Mouse (Mus musculus) cerebellum, postnatal 25 days (tissue): ENCODE measurements at regions not wholly inside any gene's neighbourhood (a gene's known extent, or its start where the extent isn't known, plus 50 kb on each side); places are given as distances from the start of the nearest gene placed in this dataset.
A peak's percentile ranks its signal among the peaks of the same experiment; 100 is the strongest.
"Not testable (repeated sequence)": the region's sequence is repeated elsewhere in the genome, so short reads cannot be mapped to it uniquely, and the experiment has no call there.

Experiments used
- DNase-seq, 2 experiments: peaks; one replicate each; pipeline ENCODE4 v3.0.0; 2021; ENCODE audit warnings: mixed read lengths in 2 of 2

- not testable (repeated sequence) for DNase-seq
These were observed 139.7 kb downstream of the Tex13c3 start for GRCm38 (mm10) chrX:19341231-19342007.

DNA sequence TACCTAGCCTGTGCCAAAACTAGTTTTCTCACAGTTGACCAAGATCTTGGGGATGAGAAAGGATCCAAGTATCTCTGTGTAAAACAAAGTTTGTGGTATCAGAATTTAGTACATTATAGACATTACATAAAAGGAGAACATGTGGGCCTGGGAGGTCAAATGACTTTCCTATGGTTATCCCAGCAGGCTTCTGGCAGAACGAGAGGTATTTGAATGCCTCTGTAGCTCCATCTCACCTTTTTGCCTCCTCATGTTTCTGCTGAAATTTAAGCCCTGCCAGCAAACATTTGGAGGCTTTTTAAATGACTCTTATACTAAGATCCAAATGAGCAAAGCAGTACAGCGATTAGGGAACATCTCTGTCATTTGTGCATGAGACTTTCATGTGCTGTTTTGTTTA, 167.8 kb downstream of the Tex13c3 start:
- peak; percentile 4 to 29 for DNase-seq

GRCm38 (mm10) chrX:19311809-19312559, 169.1 kb downstream of the Tex13c3 start:
- peak; percentile 13 to 15 for DNase-seq

DNA sequence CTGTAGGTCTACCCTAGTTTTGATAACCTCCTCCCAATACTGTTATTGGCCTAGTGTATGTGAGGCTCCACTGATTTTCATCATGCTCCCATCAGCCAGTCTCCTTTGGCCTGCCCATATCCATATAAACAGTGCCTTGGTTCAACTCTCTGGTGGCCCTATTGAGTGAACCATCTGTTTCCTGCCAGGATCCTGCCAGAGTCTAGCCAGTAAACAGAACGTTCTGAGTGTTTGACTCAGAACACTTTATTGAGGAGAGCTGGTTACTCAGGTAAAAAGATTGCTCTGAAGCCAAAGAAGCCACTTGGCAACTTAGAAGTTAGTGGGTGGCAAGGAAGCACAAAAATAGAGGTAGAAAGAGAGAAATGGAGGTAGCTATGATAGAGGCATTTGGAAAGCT, 169.7 kb downstream of the Tex13c3 start:
- peak; percentile 42 to 46 for DNase-seq

DNA sequence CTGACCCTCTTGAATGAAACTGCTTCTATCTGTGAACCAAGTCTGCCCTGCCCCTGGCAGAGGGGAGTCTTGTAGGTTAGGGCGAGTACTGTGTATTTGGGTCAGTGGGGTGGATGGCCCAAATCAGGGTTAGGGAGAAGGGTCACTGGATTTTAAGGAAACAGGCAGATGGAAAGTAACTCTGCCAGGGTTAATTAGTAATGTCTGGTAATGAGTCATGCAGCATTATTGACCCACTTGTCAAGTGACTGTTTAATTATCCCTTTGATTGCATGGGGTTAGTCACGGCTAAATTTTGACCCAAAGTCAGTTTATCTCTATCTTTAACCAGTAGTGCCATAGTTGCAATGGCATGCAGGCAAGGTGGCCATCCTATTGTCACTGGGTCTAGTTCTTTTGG, 192.9 kb downstream of the Tex13c3 start:
- DNase-seq: no peak

- no peak for DNase-seq
These were observed 194.7 kb downstream of the Tex13c3 start for GRCm38 (mm10) chrX:19286431-19286830.

DNA sequence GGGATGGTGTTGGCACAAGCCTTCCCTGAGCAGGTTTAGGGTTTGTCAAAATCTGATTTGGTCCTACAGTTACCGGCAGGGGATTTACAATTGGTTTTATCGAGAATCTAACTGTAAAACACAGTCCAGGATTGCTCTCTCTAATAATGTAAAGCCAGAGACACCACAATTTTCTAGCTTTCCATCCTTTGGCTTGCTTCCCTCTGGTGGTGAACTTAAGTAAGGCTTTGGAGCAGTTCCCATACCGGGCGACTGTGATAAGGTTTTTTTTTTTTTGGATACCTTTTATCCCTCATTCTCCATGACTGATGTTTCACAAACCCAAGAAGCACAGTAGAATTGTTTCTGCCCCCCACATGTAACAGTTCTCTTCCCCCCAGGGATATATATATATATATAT, 195.3 kb downstream of the Tex13c3 start:
- no peak for DNase-seq

DNA sequence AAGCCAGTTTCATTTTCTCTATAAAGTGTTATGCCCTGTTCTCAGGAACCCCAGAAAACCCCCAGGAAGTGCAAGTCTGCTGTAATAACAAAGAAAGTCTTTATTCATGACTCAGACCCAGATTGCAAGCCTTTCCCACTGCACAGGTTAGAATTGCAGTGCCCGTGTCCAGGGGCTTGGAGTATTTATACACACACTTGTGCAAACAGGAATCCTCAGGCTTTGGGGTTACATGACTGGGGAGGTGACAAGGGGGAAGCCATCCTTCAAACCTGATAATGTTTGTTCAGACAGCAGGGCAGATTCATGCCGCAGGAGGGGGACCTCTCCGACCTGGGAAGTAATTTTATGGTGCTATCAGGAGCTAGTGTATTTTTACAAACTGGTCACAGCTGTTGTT, 198.0 kb downstream of the Tex13c3 start:
- no peak for DNase-seq

DNA sequence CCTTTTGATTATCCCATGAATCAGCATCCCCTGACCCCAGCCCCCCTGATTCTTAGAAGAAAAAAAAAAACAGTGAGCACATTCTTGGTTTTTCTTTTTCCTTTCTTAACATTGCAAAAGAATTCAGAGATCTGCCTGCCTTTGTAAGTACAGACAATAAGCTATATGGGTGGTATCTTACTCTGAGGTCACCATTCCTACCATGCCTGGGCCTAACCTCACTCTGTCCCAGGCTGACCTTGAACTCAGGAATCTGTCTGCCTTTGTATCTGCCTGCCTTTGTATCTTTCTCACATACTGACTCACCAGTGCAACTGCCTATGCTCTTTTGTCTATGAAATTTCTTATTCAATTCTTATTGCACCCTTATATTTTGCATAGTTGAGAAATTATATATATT, 216.9 kb downstream of the Tex13c3 start:
- no peak for DNase-seq

DNA sequence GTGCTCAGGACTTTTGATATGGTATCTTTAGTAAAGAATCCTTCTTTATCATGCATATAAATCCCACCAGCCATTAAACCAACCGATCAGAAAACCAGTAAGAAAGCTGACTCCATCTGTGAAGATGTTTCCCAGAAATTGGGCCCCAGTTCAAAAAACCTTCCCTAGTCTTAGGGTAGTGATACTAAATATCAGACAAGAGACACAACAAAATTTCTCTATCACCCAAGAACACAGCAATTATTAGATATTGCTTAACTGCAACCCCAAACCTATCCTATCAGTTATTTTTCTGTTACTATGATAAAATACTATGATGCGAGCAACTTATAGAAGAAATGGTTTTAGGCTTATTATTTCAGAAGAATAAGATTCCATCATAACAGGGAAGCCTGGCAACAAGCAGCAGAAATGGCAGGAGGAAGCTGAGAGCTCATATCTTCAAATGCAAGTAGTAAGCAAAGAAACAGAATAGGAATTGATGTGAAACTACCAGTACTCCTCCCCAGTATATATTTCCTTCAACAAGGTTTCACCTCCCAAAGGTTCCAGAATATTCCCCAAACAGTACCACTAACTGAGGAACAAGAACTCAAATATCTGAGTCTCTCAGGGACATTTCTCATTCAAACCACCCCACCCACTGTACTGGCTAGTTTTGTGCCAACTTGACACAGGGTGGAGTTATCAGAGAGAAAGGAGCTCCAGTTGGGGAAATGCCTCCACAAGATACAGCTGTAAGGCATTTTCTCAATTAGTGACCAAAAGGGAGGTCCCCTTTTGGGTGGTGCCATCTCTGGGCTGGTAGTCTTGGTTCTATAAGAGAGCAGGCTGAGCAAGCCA, 234.1 kb downstream of the Tex13c3 start:
- no peak for DNase-seq

DNA sequence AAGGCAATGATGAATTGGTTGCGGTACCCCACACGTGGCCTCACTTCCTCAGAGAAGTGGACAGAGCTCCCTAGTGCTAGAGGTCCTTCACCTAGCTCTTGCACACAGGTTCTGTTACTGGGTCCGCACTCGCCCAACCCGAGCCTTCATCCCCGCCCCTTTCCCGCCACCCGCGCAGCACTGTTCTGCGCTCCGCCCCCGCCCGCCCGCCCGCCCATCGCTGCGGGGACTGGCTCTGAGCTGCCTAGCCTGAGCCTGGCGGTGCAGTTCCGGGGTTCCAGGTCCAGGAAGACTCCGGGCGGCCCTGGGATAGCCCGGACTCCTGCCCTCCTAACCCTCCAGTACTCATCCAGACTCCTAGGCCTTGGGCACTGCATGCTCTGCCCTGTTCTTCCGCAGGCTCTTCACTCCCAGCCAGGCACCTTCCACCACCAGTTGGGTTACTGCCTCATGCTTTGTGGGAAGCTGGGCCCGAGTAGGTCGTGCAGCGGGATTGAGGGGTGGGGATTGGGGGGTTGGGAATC, 243.3 kb downstream of the Tex13c3 start:
- peak; percentile 66 to 75 for DNase-seq

- DNase-seq: peak; percentile 53
These were observed 243.9 kb downstream of the Tex13c3 start for GRCm38 (mm10) chrX:19237048-19237737.

DNA sequence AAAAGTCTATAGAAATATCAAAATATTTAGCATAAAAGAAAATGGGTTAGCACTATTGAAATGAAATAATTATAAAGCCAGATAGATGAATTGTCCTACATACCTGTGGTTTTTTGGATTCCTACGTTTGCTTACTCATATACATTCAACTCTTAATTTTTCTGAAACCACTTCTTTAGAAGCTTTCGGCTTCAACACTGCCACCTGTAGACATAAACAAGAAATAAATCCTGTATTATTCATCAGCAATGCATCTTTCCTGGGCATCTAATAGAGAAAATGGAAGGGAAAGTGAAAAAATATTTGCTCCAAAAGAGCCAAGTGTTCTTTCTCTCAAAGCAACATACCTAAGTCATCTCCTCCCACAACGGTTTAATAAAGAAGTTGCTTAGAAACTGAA, 245.7 kb downstream of the Tex13c3 start:
- DNase-seq: no peak

DNA sequence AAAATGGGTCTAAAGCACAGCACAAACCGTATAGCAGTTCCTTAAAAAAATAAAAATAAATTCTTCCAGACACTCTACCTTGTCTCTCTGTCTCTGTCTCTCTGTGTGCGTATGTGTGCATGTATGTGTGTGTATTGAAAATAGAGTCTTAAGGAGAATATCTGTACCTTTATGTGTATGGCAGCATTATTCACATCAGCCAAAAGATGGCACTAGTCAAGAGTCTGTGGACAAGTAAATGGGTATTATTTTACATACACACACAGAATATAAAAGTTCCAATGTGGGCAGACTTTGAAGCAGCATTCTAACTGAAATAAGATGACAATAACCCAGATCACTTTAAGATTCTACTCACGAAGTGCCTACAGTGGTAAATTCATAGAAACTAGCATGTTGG, 249.3 kb downstream of the Tex13c3 start:
- no peak for DNase-seq

- no peak for DNase-seq
These were observed 257.8 kb downstream of the Tex13c3 start for GRCm38 (mm10) chrX:19223336-19223735.

DNA sequence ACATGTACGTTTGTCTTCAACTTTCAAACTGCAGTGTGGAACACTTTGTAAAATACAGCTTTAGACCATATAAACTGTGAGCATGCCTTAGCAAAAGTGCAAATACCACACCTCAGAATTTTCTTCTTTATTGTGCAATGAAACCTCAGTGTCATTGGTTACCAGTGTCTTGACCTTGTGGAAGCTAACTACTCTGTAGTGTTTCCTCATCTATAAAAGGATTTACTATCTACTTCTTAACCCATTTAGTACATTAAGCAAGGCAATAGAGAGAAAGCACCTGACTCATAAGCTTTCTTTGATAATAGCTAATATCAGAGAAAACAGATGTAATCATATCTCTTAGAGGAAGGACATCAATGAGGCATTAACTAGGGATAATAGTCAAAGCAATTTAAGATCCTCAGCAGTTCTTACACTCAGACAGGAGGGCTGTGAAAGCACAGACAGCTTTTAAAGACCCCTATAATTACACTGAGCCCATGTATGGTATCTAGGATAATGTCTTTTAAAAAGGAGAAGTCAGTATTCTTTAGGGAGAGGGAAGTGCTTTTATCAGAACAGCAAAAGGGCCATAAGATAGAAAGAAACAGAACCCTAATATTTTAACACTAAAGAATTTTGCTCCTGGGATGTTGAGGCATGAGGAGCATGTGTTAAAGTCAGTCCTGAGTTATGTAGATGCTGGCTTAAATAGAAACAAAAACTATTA, 260.2 kb downstream of the Tex13c3 start:
- DNase-seq: no peak

GRCm38 (mm10) chrX:19219727-19220126, 261.4 kb downstream of the Tex13c3 start:
- no peak for DNase-seq

DNA sequence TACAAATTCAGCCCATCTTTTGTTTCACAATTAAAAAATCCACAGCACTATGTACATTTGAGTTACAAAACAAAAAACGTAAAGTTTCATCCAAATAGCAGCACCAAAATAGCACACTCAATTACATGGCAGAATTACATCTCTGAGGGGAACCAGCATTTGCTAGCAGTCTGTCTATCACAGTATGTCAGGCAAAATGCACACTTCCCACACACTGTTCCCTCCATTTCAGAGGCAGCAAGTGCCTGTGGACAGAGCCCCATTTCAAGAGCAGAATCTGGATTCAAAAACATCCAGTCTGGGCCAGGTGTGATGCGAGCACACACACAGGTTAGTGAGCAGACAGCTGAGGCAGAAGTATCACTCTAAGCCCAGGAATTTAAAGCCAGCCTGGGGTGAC, 261.8 kb downstream of the Tex13c3 start:
- no peak for DNase-seq

GRCm38 (mm10) chrX:19206420-19206819, 274.7 kb downstream of the Tex13c3 start:
- DNase-seq: no peak

DNA sequence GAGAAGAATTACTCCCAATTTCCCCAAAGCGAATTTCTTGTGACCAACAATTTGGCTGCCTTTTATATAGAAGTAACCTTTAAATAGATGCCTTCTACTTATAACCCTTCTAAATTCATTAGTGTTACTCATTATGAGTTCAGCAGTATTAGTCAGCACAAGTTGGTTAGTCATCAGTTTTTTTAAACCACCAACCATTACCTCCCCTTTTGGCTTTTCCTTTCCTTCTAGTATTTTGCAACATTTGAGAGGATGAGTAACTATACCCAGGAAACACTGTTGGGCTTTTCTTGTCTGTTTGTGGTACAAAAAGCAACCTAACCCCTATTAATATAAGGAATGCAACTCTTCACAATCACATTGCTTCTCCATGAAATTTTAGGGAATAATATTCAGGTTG, 278.6 kb downstream of the Tex13c3 start:
- DNase-seq: no peak

- no peak for DNase-seq
These were observed 279.7 kb downstream of the Tex13c3 start for GRCm38 (mm10) chrX:19201383-19201782.

- DNase-seq: no peak
These were observed 281.6 kb downstream of the Tex13c3 start for GRCm38 (mm10) chrX:19199531-19199930.
